Mouse (Mus musculus) bone marrow macrophage, adult 2 months (primary cell): ENCODE results near the gene Ttyh2.

Source experiments
- CTCF ChIP-seq: IDR thresholded peaks from 2 replicates; pipeline ENCODE4 v1.5.1; 2012; ENCODE audit warnings: low read depth, mild to moderate bottlenecking, low read length, moderate library complexity
- POLR2A ChIP-seq: IDR thresholded peaks from 2 replicates; pipeline ENCODE4 v1.6.1; 2012; ENCODE audit warnings: mild to moderate bottlenecking, low read depth, low read length, borderline replicate concordance

- no peak for TF ChIP-seq CTCF
- no peak for TF ChIP-seq POLR2A
These were observed 7.2 kb downstream of the Ttyh2 start for GRCm38 (mm10) chr11:114682321-114682900.
